Comparison of ENCODE assay signal across 27 mouse cellular contexts in the genomic region with DNA sequence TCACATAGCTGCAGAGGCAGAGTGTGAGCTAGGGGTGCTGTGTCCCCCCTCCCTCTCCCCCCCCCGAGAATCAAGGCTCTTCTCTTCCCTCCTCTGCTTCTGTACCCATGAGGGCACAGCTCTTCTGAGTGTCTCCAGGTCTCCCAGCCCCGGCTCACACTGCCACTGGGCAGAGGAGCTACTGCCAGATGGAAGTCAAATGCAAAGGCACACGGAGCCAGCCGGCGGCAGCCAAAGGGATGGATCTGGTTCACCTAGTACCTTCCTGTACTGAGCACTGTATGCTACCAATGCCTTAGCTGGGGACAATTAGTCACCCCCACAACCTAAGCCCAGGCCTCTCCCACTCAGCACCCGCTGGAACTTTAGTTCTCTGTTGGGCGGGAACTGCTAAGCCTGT.
"Had no signal": no experiment of that assay in that cellular context is flagged by ENCODE, and none has a peak within 500 bp of the region (broad histone marks: within the 10 kb centered on the region; RNA-seq: fewer than 3 reads in every experiment).

No protein-coding gene starts in this region.

- H3K36me3 ChIP-seq: heart, embryonic 10.5 days; heart, embryonic 12.5 days; hindbrain, embryonic 10.5 days; hindbrain, embryonic 12.5 days; intestine, embryonic 15.5 days; limb, embryonic 10.5 days; limb, embryonic 12.5 days; liver, embryonic 13.5 days; liver, embryonic 15.5 days had no signal

- H3K4me3 ChIP-seq: gastrocnemius, adult 2 months; heart, embryonic 10.5 days; heart, embryonic 12.5 days; hindbrain, embryonic 10.5 days; hindbrain, embryonic 12.5 days; intestine, embryonic 15.5 days; layer of hippocampus, adult 2 months; left cerebral cortex, adult 2 months; limb, embryonic 10.5 days; limb, embryonic 12.5 days; liver, embryonic 13.5 days; liver, embryonic 15.5 days had no signal

- H3K4me2 ChIP-seq: heart, embryonic 12.5 days; hindbrain, embryonic 12.5 days; intestine, embryonic 15.5 days; limb, embryonic 12.5 days; liver, embryonic 11.5 days; liver, embryonic 13.5 days; liver, embryonic 15.5 days had no signal

- H3K9ac ChIP-seq: heart, embryonic 12.5 days; hindbrain, embryonic 12.5 days; intestine, embryonic 15.5 days; limb, embryonic 12.5 days; liver, embryonic 13.5 days; liver, embryonic 15.5 days had no signal

- DNase-seq: gastrocnemius, adult 2 months; gastrocnemius, postnatal 10 days; gastrocnemius, postnatal 25 days; heart, adult 18-20 months; heart, postnatal 10 days; heart, postnatal 4 days; kidney, adult 18-20 months; kidney, adult 8-10 months; kidney, postnatal 10 days; kidney, postnatal 25 days; kidney, postnatal 4 days; liver; liver, embryonic 13.5 days had no signal

- H3K27me3 ChIP-seq: heart, embryonic 12.5 days; hindbrain, embryonic 12.5 days; intestine, embryonic 15.5 days; limb, embryonic 12.5 days had no signal

- H3K9me3 ChIP-seq: heart, embryonic 10.5 days; heart, embryonic 12.5 days; hindbrain, embryonic 10.5 days; hindbrain, embryonic 12.5 days; intestine, embryonic 15.5 days; limb, embryonic 10.5 days; limb, embryonic 12.5 days; liver, embryonic 13.5 days; liver, embryonic 15.5 days had no signal

- H3K27ac ChIP-seq: gastrocnemius, adult 2 months; heart, embryonic 10.5 days; hindbrain, embryonic 10.5 days; hindbrain, embryonic 12.5 days; intestine, embryonic 15.5 days; layer of hippocampus, adult 2 months; left cerebral cortex, adult 2 months; limb, embryonic 10.5 days; limb, embryonic 12.5 days; liver, embryonic 13.5 days; liver, embryonic 15.5 days had no signal

- ATAC-seq: hindbrain, embryonic 16.5 days; inflammation-experienced regulatory T-cells, adult 6 months; intestine, embryonic 15.5 days; intestine, postnatal 0 days had no signal
